Mouse (Mus musculus) kidney, adult 8-10 months (tissue): ENCODE measurements around the gene Rsf1.

Source experiments
- DNase-seq, 2 experiments: peaks; one replicate each; pipeline ENCODE4 v3.0.0; 2022

Gene Rsf1

DNA sequence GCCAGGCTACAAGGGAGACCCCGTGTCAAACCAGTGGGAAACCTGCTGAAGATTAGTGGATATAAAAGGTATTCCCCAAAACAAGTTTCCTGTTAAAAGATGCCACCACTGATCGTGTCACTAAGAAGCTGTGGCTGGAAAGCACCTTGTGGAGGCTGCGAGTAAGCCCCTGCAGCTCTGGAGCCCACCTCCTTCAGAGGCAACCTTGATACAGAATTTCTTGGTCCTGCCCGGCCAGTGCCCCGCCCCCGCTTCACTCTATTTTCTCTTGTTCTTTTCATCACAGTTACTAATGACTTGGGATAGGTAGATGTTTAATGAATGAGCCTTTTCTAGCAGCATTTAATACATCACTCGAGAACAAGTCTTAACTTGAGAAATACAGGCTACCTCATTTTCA is 146.4 kb downstream of the Rsf1 start:
- DNase-seq: no peak

GRCm38 (mm10) chr7:97726778-97727177 is 147.1 kb downstream of the Rsf1 start:
- DNase-seq: no peak

DNA sequence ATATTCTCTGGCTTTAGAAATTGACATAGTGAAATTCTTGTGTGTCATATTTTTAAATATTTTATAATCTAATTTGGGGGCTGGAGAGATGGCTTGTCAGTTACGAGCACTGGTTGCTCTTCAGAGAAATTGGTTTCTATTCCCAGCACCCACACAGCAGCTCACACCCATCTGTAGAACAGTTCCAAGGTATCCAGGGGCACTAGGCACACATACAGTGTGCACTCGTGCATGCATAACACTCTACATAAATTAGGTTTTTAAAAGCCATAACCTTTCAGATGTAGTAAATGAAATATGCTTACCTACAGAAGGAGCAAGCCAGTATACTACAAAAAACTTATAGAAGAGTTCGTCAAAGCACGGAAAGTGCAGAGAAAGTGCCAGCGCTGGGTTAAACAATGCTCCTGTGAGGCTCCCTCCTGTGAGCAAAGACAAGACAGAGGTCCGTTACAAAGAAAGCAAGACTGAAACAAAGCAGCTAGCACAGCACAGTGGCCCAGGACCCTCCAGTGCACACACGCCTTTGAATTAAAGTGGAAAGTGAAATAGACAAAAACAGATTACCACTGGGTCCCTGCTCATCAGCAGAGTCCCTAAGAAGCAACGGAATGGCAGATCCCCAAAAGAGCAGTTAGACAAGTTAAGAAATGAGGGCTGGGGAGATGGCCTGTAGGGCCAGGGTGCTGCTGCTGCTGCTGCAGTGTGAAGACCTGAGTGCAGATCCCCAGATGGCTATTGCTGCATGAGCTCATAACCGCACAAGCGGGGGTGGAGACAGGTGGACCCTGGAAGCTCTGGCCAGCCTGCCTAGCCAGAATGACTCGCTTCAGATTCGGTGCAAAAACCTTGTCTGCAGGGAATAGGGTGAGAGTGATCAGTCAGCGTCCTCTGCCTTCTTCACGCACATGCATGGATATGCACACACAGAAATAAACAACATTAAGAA is 149.3 kb downstream of the Rsf1 start:
- DNase-seq: no peak

DNA sequence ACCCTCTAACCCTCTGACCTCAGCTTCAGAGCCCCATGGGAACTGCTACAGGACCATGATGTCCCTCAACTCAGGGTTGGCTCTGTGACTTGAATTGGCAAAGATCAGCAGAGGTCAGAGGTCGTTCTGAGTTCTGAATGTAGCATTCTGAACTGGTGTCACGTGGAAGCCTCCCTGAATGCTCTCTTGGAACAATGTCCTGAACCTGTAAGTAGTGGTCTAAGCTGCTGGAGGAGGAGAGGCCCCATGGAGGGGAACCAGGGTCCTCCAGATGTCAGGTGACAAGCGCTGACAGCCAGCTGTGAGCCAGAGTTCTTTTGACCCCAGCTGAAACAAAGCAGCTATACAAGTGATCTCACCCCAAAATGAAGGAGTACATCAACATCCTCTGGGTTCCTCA is 150.7 kb downstream of the Rsf1 start:
- DNase-seq: peak in 1 of 2 experiments; percentile 30

DNA sequence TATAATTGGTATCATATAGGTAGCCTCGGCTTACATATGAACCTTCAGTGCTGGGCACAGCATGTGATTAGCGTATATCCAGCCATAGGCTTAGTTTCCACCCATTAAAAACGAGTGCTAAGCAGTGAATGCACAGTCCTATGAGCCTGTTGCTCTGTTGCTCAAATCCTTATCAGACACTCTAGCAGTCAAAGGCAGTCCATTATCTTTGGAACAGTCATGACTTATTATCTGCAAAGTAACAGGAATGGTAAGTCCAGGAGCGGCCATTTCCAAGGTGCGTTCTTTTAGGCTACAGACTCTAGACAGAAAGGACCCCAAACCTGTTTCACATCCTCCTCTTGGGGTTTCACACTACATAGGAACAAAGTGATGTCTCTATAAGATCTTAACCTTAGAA is 153.9 kb downstream of the Rsf1 start:
- DNase-seq: no peak

GRCm38 (mm10) chr7:97735021-97735420 is 155.3 kb downstream of the Rsf1 start:
- peak; percentile 48 to 68 for DNase-seq

DNA sequence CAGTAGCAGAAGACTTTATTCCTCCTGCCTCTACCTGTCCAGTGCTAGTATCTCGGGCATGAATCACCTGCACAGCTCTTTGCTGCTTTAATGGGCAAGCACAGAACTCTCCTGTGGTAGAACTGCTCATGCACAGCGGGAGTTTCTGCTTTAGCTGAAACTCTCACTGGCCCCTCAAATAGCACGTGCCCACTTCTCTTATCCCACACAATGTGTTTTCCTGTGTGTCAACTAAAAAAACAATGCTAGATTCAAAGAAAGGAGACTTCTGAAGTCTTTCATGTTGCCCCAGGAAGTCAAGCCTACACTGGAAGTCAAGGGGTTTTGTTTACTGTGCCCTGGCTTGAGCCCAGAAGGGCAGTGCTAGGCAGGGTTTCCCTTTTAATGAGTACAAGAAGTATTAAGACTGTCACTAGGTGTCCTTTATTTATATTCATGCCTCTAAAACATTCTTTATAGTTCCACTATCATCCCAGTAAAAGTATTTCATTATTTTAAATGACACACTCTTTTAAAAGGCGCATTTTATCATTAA is 156.3 kb downstream of the Rsf1 start:
- peak in 1 of 2 experiments; percentile 31 for DNase-seq

GRCm38 (mm10) chr7:97737256-97737637 is 157.6 kb downstream of the Rsf1 start:
- DNase-seq: no peak

GRCm38 (mm10) chr7:97737638-97738456 is 158.2 kb downstream of the Rsf1 start, which contains the start of gene Aqp11:
Aqp11 (minus strand) TSS chr7:97738289.
- peak; percentile 90 to 91 for DNase-seq

DNA sequence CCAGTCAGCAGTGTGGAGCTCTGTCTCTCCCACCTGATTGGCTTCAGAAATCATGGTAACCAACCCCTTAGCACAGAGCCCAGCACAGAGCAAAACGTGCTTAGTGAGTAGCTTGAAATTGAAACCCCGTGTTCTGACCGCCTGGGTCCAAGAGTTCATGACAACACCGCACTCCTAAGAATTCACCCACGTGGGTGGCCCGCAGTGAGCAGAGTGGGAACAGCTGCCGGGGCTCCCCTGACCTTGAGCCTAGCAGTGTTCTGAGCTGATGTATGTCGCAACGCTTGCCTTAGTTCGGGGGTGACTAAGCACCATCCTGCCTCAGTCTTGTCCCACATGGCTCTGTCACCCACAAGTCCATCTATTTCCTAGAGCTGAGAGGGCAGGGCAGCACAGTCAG is 161.3 kb downstream of the Rsf1 start:
- no peak for DNase-seq

- no peak for DNase-seq
Measured at GRCm38 (mm10) chr7:97741756-97742291, 162.1 kb downstream of the Rsf1 start.
